Mouse (Mus musculus): ENCODE measurements around the gene Gm26558.

DNA sequence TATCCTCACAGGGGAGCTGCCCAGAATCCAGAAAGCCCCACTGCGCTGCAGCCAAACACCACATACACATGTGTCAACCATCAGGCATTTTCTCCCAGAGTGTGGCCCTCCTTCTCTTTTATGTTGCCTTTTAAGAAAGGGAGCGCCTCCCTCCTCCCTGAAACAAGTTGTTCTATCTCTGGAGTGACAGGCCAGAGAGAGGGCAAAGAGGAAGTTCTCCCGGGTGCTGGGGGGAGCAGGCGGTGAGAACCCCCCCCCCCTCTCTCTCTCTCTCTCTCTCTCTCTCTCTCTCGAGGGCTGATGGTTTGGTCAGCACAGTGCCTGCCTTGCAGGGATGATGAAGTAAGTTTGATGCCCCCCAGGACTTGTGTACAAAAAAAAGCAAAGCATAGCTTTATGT lies 40.5 kb upstream of the Gm26558 start:
- TF ChIP-seq EP300 (IDR thresholded peaks at IDR 0.05; ENCODE audit: low read depth) (no peak), CTCF (IDR thresholded peaks at IDR 0.05; ENCODE audit: low read depth) (no peak)

All from heart, postnatal 0 days (tissue).